Mouse (Mus musculus): Measurements from ENCODE around the gene Morn3. TPM values are rescaled to one million over a fixed set of nuclear protein-coding genes. Genes with fewer than 3 reads are reported as not detected.

The Morn3 gene
- polyA plus RNA-seq, 1 experiment from 2014 or later = 0.41 TPM

GRCm38 (mm10) chr5:123076419-123077281 lies 29.8 kb upstream of the Morn3 start:
- WGBS = 3% methylated on average over 34 of the region's 35 CpGs
- TF ChIP-seq EP300 (optimal IDR thresholded peaks at IDR 0.05) = no peak
- no peak; the same call in 1 of the 2 replicates for TF ChIP-seq CTCF (IDR thresholded peaks at IDR 0.05; ENCODE audit: low read depth)
- Histone ChIP-seq H3K4me3 (ENCODE audit: low read depth, low read length) (peak overlapping the region; percentile 73), H3K4me2 (replicated peaks; ENCODE audit: low read depth) (peak overlapping the region; percentile 100), H3K36me3 (ENCODE audit: control insufficient read depth, insufficient read depth, low read length) (no peaks in the 10 kb centered on the region), H3K9ac (ENCODE audit: low read length) (peak overlapping the region; percentile 71), H3K27me3 (ENCODE audit: control insufficient read depth, insufficient read depth, low read length) (no peaks in the 10 kb centered on the region), H3K9me3 (ENCODE audit: control insufficient read depth, low read length) (no peaks in the 10 kb centered on the region), H3K27ac (replicated peaks) (peak overlapping the region; percentile 61), H3K4me1 (replicated peaks; ENCODE audit: control insufficient read depth, insufficient read depth) (no peaks in the 10 kb centered on the region)
- DNase-seq (ENCODE audit: low spot score) = peak; percentile 28
- ATAC-seq (ENCODE audit: low FRiP score, low TSS enrichment) = peak; percentile 73

DNA sequence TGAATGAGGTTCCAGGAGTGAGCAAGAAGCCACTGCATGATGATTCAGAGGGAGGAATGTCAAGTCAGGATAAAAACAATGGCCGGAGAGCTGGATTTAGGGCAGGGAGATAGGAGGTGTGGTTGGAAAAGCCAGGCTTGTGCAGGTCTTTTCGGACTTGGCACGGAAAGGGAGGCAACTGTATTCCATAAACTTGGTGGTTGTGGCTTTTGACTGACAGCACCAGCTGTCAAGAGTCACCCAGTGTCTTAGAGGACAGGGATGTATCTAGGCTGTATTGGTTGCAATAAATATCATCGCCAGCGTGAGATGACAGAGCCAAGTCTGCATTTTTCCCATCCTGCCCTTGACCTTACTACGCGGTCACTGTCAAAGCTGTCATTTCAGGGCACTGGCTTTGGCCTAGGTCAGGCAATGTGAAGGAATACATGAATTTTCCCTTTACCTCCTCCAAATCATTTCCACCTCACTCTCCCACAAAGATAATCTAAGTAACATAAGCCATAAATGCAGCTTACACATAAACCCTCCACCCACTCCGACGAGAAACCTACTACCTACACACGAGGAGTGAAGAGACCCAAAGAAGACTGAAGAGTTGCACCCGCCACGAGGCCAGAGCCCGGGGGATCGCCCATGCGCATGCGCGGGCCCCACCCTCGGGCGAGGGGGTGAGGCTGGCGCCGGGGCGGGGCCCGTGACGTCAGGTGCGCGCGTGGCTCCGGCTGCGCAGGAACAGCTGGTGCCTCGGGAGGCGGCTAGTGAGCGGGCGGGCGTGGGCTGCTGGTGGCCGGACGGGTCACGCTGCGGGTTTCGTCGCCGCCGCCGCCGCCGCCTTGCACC lies 29.0 kb upstream of the Morn3 start:
- ATAC-seq (ENCODE audit: low FRiP score, low TSS enrichment) (peak; percentile 95), DNase-seq (ENCODE audit: low spot score) (peak; percentile 95)
- TF ChIP-seq EP300 (optimal IDR thresholded peaks at IDR 0.05) = no peak
- no peak for TF ChIP-seq CTCF (IDR thresholded peaks at IDR 0.05; ENCODE audit: low read depth)
- H3K4me2 ChIP-seq (replicated peaks; ENCODE audit: low read depth) = peak overlapping the region; percentile 100
- no peaks in the 10 kb centered on the region for H3K9me3 ChIP-seq (ENCODE audit: control insufficient read depth, low read length)
- H3K36me3 ChIP-seq (ENCODE audit: control insufficient read depth, insufficient read depth, low read length) = no peaks in the 10 kb centered on the region
- no peaks in the 10 kb centered on the region for H3K4me1 ChIP-seq (replicated peaks; ENCODE audit: control insufficient read depth, insufficient read depth)
- no peaks in the 10 kb centered on the region for H3K27me3 ChIP-seq (ENCODE audit: control insufficient read depth, insufficient read depth, low read length)
- H3K4me3 ChIP-seq (ENCODE audit: low read depth, low read length) = peak overlapping the region; percentile 73
- peak overlapping the region; percentile 73 for H3K27ac ChIP-seq (replicated peaks)
- peak overlapping the region; percentile 71 for H3K9ac ChIP-seq (ENCODE audit: low read length)
- WGBS = 5% methylated on average over 45 of the region's 45 CpGs

GRCm38 (mm10) chr5:123068714-123069113 lies 21.9 kb upstream of the Morn3 start:
- WGBS = 92% methylated on average over 2 of the region's 2 CpGs
- H3K9me3 ChIP-seq (ENCODE audit: control insufficient read depth, low read length) = no peaks in the 10 kb centered on the region
- H3K27me3 ChIP-seq (ENCODE audit: control insufficient read depth, insufficient read depth, low read length) = no peaks in the 10 kb centered on the region
- no peak overlapping the region for H3K4me2 ChIP-seq (replicated peaks; ENCODE audit: low read depth)
- no peak overlapping the region for H3K4me3 ChIP-seq (ENCODE audit: low read depth, low read length)
- H3K36me3 ChIP-seq (ENCODE audit: control insufficient read depth, insufficient read depth, low read length) = no peaks in the 10 kb centered on the region
- TF ChIP-seq EP300 (optimal IDR thresholded peaks at IDR 0.05) (no peak), CTCF (IDR thresholded peaks at IDR 0.05; ENCODE audit: low read depth) (no peak)
- no peaks in the 10 kb centered on the region for H3K4me1 ChIP-seq (replicated peaks; ENCODE audit: control insufficient read depth, insufficient read depth)
- no peak overlapping the region for H3K9ac ChIP-seq (ENCODE audit: low read length)
- DNase-seq (ENCODE audit: low spot score) (no peak), ATAC-seq (ENCODE audit: low FRiP score, low TSS enrichment) (no peak)
- no peak overlapping the region for H3K27ac ChIP-seq (replicated peaks)

GRCm38 (mm10) chr5:123068115-123068514 lies 21.3 kb upstream of the Morn3 start, which contains the start of gene Tmem120b:
Gene Tmem120b (plus strand): TSS chr5:123068415.
- TF ChIP-seq EP300 (optimal IDR thresholded peaks at IDR 0.05) (no peak), CTCF (IDR thresholded peaks at IDR 0.05; ENCODE audit: low read depth) (no peak)
- no peak within 1 kb of the TSS for H3K27ac ChIP-seq (replicated peaks)
- no peaks in the 10 kb centered on the region for H3K27me3 ChIP-seq (ENCODE audit: control insufficient read depth, insufficient read depth, low read length)
- H3K4me3 ChIP-seq (ENCODE audit: low read depth, low read length) = no peak within 1 kb of the TSS
- no peak for ATAC-seq (ENCODE audit: low FRiP score, low TSS enrichment)
- no peaks in the 10 kb centered on the region for H3K4me1 ChIP-seq (replicated peaks; ENCODE audit: control insufficient read depth, insufficient read depth)
- WGBS = 81% methylated on average over 12 of the region's 12 CpGs
- H3K9ac ChIP-seq (ENCODE audit: low read length) = no peak within 1 kb of the TSS
- no peaks in the 10 kb centered on the region for H3K9me3 ChIP-seq (ENCODE audit: control insufficient read depth, low read length)
- no peak within 1 kb of the TSS for H3K4me2 ChIP-seq (replicated peaks; ENCODE audit: low read depth)
- DNase-seq (ENCODE audit: low spot score) = no peak
- no peaks in the 10 kb centered on the region for H3K36me3 ChIP-seq (ENCODE audit: control insufficient read depth, insufficient read depth, low read length)

DNA sequence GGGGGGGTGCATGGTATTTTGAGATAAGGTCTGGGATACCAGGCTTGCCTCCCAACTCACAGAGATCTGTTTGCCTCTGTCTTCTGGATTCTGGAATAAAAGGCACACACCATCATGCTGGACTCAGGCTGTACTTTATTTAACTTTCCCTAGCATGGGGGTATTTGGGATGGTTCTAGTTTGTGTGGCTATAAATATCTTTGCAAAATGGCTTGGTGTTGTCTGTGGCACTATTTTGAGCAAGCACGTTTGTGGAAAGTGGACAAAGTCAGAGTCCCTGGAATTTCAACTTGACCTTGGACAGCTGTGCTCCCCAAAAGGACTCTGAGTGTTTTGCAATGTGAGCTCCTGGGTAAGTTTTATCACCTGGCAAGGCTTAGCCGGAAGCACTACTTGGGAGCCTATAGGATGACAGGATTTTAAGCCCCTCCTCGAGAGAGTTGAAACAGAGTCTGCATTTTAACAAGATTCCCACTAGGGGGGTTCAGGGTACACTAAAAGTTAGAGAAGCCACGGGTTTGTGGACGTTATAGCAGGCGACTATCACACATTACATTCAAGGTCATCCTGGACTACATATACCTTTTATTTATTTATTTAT lies 20.7 kb upstream of the Morn3 start:
- H3K4me3 ChIP-seq (ENCODE audit: low read depth, low read length) = no peak overlapping the region
- no peaks in the 10 kb centered on the region for H3K9me3 ChIP-seq (ENCODE audit: control insufficient read depth, low read length)
- no peaks in the 10 kb centered on the region for H3K4me1 ChIP-seq (replicated peaks; ENCODE audit: control insufficient read depth, insufficient read depth)
- H3K27ac ChIP-seq (replicated peaks) = no peak overlapping the region
- no peaks in the 10 kb centered on the region for H3K36me3 ChIP-seq (ENCODE audit: control insufficient read depth, insufficient read depth, low read length)
- TF ChIP-seq CTCF (IDR thresholded peaks at IDR 0.05; ENCODE audit: low read depth) = peak; percentile 60
- TF ChIP-seq EP300 (optimal IDR thresholded peaks at IDR 0.05) = no peak
- H3K9ac ChIP-seq (ENCODE audit: low read length) = no peak overlapping the region
- no peaks in the 10 kb centered on the region for H3K27me3 ChIP-seq (ENCODE audit: control insufficient read depth, insufficient read depth, low read length)
- no peak overlapping the region for H3K4me2 ChIP-seq (replicated peaks; ENCODE audit: low read depth)
- DNase-seq (ENCODE audit: low spot score) (no peak), ATAC-seq (ENCODE audit: low FRiP score, low TSS enrichment) (peak; percentile 62; the same call in 1 of the 2 replicates)
- 7% methylated on average over 6 of the region's 6 CpGs for WGBS
